8 mouse cellular contexts compared by ENCODE assay signal in genomic region chr1:136170109-136170508, GRCm38 (mm10). TPM values are rescaled to one million over a fixed set of nuclear protein-coding genes. Genes with fewer than 3 reads are reported as not detected.
DNase-seq lines count a peak whose midpoint lies in the region; ATAC-seq lines count a peak whose summit lies in the region.

No protein-coding gene starts in this region.

- no peak overlapping the region for H3K4me2 ChIP-seq in intestine, embryonic 15.5 days (replicated peaks)
- H3K4me2 ChIP-seq in midbrain, embryonic 11.5 days, result no peak overlapping the region

- no peaks in the 10 kb centered on the region for H3K27me3 ChIP-seq in intestine, embryonic 15.5 days (replicated peaks)
- no peaks in the 10 kb centered on the region for H3K27me3 ChIP-seq in midbrain, embryonic 11.5 days (ENCODE audit: control insufficient read depth, insufficient read depth, low read length)

- no peak overlapping the region for H3K4me3 ChIP-seq in intestine, embryonic 15.5 days (replicated peaks)
- no peak overlapping the region for H3K4me3 ChIP-seq in midbrain, embryonic 11.5 days (ENCODE audit: low read depth, low read length)

- peak; percentile 56 for ATAC-seq in intestine, embryonic 15.5 days
- ATAC-seq in midbrain, embryonic 11.5 days (ENCODE audit: low FRiP score), result peak; percentile 76

- peak; percentile 90 for DNase-seq in 3T3-L1 (ENCODE audit: low read depth, low spot score)
- peak; percentile 50 to 54 for DNase-seq in adrenal gland, adult 18-20 months (ENCODE audit: low spot score in 2 of 2)
- DNase-seq in embryo, embryonic 10.5 days (ENCODE audit: low spot score), result peak; percentile 94
- peak; percentile 57 for DNase-seq in gastrocnemius, postnatal 25 days
- peak; percentile 76 for DNase-seq in left cerebral cortex, postnatal 4 days
- peak; percentile 98 for DNase-seq in midbrain, embryonic 11.5 days (ENCODE audit: low spot score, missing footprints)
- peak; percentile 66 for DNase-seq in right cerebral cortex, postnatal 4 days

- peaks cover 4% of the 10 kb centered on the region for H3K36me3 ChIP-seq in intestine, embryonic 15.5 days
- peaks cover 6% of the 10 kb centered on the region; the same call in 1 of the 2 replicates for H3K36me3 ChIP-seq in midbrain, embryonic 11.5 days (ENCODE audit: control insufficient read depth, insufficient read depth, low read length)

- peaks cover 28% of the 10 kb centered on the region for H3K4me1 ChIP-seq in intestine, embryonic 15.5 days (replicated peaks)
- H3K4me1 ChIP-seq in midbrain, embryonic 11.5 days (ENCODE audit: control insufficient read depth, insufficient read depth, low read length), result peaks cover 18% of the 10 kb centered on the region

- no peaks in the 10 kb centered on the region for H3K9me3 ChIP-seq in intestine, embryonic 15.5 days
- H3K9me3 ChIP-seq in midbrain, embryonic 11.5 days (ENCODE audit: control insufficient read depth, low read length), result no peaks in the 10 kb centered on the region

- WGBS in intestine, embryonic 15.5 days, result 2% methylated on average over 5 of the region's 5 CpGs
- WGBS in midbrain, embryonic 11.5 days, result 14% methylated on average over 5 of the region's 5 CpGs

- intact Hi-C loops in left cerebral cortex, postnatal 4 days (cut with DNase I), result loop anchor here (5.0 to 10.0 kb wide), 2 partner anchors 95 to 287 kb away; partner anchors contain the start of gene Gpr25

- no peak overlapping the region for H3K27ac ChIP-seq in intestine, embryonic 15.5 days
- H3K27ac ChIP-seq in midbrain, embryonic 11.5 days (ENCODE audit: low read depth, low read length), result no peak overlapping the region

- H3K9ac ChIP-seq in intestine, embryonic 15.5 days, result no peak overlapping the region
- H3K9ac ChIP-seq in midbrain, embryonic 11.5 days (ENCODE audit: low read length), result no peak overlapping the region

RNA-seq across cellular contexts. Expression of gene Kif21b, which starts 38.9 kb away (rescaled TPM):
- total RNA-seq in adrenal gland, adult 18-20 months (2021), result 1 to 10 TPM; 2.0 TPM
- under 1 TPM; 0.36 to 0.78 TPM for total RNA-seq in gastrocnemius, postnatal 25 days (2021)
- polyA plus RNA-seq in intestine, embryonic 15.5 days (2015; fragmentation: Nextera tagmentation; extraction: Ambion mirVana), result 4.1 and 5.9 TPM in 2 replicates
- 100 to 1,000 TPM; 320 to 326 TPM for total RNA-seq in left cerebral cortex, postnatal 4 days (2021)
- 11.9 and 12.9 TPM in 2 replicates for polyA plus RNA-seq in midbrain, embryonic 11.5 days (2014; fragmentation: Nextera tagmentation; extraction: Ambion mirVana)

RNA-seq across cellular contexts. Expression of gene Mroh3, which starts 42.5 kb away (rescaled TPM):
- total RNA-seq in adrenal gland, adult 18-20 months (2021), result not detected
- not detected for total RNA-seq in gastrocnemius, postnatal 25 days (2021)
- 0.10 and 0.63 TPM in 2 replicates for polyA plus RNA-seq in intestine, embryonic 15.5 days (2015; fragmentation: Nextera tagmentation; extraction: Ambion mirVana)
- 1 to 10 TPM; 1.0 to 1.2 TPM for total RNA-seq in left cerebral cortex, postnatal 4 days (2021)
- 0.73 and 0.75 TPM in 2 replicates for polyA plus RNA-seq in midbrain, embryonic 11.5 days (2014; fragmentation: Nextera tagmentation; extraction: Ambion mirVana)

Comparison
In these comparisons a context has a peak if more than half of its experiments do, and no peak if none do; other contexts are left out.
1. RNA of gene Kif21b, which starts 38.9 kb away (total RNA-seq): 320 to 326 TPM in left cerebral cortex, postnatal 4 days; 2.0 TPM in adrenal gland, adult 18-20 months and 0.36 to 0.78 TPM in gastrocnemius, postnatal 25 days; every median in the first group is over 100 times any median in the second.
2. Peak in every context shown above with its lines, with median percentiles within 50 percentile points of each other: DNase-seq.